Mouse (Mus musculus) erythroblast, adult 5-6 weeks (primary cell): Measurements from ENCODE around the gene Emc10. TPM values are rescaled to one million over a fixed set of nuclear protein-coding genes. Genes with fewer than 3 reads are reported as not detected.
A peak's percentile ranks its signal among the peaks of the same experiment; 100 is the strongest.

Source experiments
- ATAC-seq: replicated peaks from 2 replicates; pipeline ENCODE4 v1.8.0; 2016; ENCODE audit warnings: moderate number of reproducible peaks, mild to moderate bottlenecking, moderate TSS enrichment, inconsistent platforms; ENCODE audit not compliant: poor library complexity, low FRiP score, severe bottlenecking
- total RNA-seq, 2 experiments: library from RNA; stranded (forward) in 1 of 2; stranded (reverse) in 1 of 2; fragments of 150-400 nt in 1 of 2; fragments of 200-764, 138-1000 nt in 1 of 2; gene quantifications; 2 replicates each; pipeline versions ENCODE4 v1.2.3 to v1.2.4; 2015 to 2017; ENCODE audit warnings: low replicate concordance in 2 of 2

Gene Emc10
- total RNA-seq, 2 experiments from 2014 or later: 13.4 to 17.9 TPM

- ATAC-seq: no peak
Observed at GRCm38 (mm10) chr7:44466888-44467311, 29.4 kb downstream of the Emc10 start.

GRCm38 (mm10) chr7:44466006-44466887 lies 30.1 kb downstream of the Emc10 start:
- no peak for ATAC-seq

GRCm38 (mm10) chr7:44465111-44465510 lies 31.2 kb downstream of the Emc10 start, which contains the start of gene Aspdh:
Gene Aspdh (plus strand): TSS chr7:44465391.
- no peak for ATAC-seq

- ATAC-seq: no peak
Observed at GRCm38 (mm10) chr7:44464511-44464910, 31.8 kb downstream of the Emc10 start.

GRCm38 (mm10) chr7:44463556-44464225 lies 32.6 kb downstream of the Emc10 start:
- no peak for ATAC-seq

GRCm38 (mm10) chr7:44463056-44463425 lies 33.3 kb downstream of the Emc10 start:
- no peak for ATAC-seq

GRCm38 (mm10) chr7:44462218-44463055 lies 33.9 kb downstream of the Emc10 start:
- 0 out of 2 replicates have a peak, but pooled peaks have one; percentile 32 for ATAC-seq

GRCm38 (mm10) chr7:44461503-44462217 lies 34.7 kb downstream of the Emc10 start:
- no peak for ATAC-seq

GRCm38 (mm10) chr7:44460767-44461502 lies 35.4 kb downstream of the Emc10 start:
- no peak for ATAC-seq

GRCm38 (mm10) chr7:44460067-44460466 lies 36.3 kb downstream of the Emc10 start:
- ATAC-seq: no peak

GRCm38 (mm10) chr7:44456302-44456701 lies 40.0 kb downstream of the Emc10 start:
- ATAC-seq: peak; percentile 77

- ATAC-seq: no peak
Observed at GRCm38 (mm10) chr7:44453256-44453655, 43.1 kb downstream of the Emc10 start.

GRCm38 (mm10) chr7:44446070-44446855 lies 50.1 kb downstream of the Emc10 start:
- ATAC-seq: no peak

GRCm38 (mm10) chr7:44445528-44445923 lies 50.8 kb downstream of the Emc10 start:
- no peak for ATAC-seq

- ATAC-seq: no peak
Observed at GRCm38 (mm10) chr7:44444886-44445527, 51.3 kb downstream of the Emc10 start.

GRCm38 (mm10) chr7:44443268-44444173 lies 52.8 kb downstream of the Emc10 start:
- ATAC-seq: no peak

- no peak for ATAC-seq
Observed at GRCm38 (mm10) chr7:44442407-44442821, 53.9 kb downstream of the Emc10 start.
